Mouse (Mus musculus) layer of hippocampus, postnatal 36 days (tissue): ENCODE measurements around the gene Umod. TPM values are rescaled to one million over a fixed set of nuclear protein-coding genes. Genes with fewer than 3 reads are reported as not detected.

ENCODE experiments used
- DNase-seq, 2 experiments: peaks; one replicate each; pipeline ENCODE4 v3.0.0; 2022
- total RNA-seq, 2 experiments: library from RNA; stranded (reverse); gene quantifications; 2 replicates each; pipeline ENCODE4 v1.2.3; 2021

The Umod gene
- total RNA-seq, 2 experiments from 2014 or later, result not detected

DNA sequence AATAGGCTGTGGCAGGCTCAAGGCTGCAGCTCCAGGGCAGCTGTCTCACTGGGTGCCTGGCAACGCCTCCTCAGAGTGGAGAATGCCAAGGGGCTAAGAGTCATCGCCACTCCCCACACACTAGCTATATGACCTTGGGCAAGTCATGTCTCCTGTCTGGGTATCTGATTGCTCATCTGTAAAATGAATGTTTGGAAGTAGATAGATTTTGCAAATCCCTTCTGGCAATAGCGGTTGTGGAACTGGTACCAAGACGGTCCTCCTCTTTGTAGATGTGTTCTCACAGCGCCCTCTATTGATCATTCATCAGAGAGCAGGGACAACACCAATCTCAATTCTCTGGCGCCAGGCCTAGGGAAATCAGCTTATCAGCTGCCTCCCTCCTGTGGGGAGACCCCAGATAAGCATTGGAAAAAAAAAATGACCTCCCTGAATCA is 51.9 kb downstream of the Umod start:
- DNase-seq, result peak; percentile 52 to 67

DNA sequence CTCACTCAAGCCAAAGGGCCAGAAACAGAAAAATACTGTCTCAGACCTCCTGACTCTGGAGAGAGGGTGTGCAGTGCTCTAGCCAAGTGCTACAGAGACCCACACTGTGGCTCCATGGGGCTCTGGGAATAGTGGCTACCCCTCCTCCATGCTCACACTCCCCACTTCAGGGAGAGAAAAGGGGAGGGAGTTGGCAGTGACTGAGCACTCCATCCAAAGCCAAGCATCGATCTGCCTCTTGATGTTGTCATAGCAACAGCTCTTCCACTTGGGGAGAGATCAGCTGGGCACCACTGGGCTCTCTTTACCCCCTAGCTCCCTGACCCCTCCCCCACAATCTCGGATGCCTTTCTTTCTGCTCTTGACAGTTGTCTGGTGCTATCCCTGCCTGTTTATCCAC is 58.4 kb downstream of the Umod start:
- peak; percentile 10 to 20 for DNase-seq

DNA sequence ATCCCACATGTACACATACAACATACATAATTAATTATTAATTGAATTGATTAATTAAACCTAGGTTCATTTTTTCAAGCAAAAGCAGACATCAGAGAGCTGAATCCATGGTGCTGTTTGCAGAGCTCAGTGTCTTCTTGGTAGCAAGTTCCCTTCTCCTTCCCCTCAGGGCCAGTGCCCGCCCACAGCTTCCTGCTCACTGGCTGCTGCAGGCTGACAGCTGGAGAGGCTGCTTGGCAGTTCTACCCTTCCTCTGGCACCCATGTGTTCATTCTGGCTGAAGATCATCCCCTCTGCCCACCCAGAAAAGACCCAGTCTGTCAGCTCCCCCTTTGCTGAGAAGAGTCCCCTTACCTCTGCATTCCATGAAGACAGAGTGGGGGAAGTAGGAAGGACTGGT is 60.6 kb downstream of the Umod start:
- DNase-seq, result no peak

Other genes with a start within 250 kb of the Umod start
- gene Gp2, start 20.0 kb downstream of the Umod start, total RNA-seq, result not detected
- under 1 TPM; 0.22 to 0.25 TPM for gene Acsm5, start 40.2 kb upstream of the Umod start, total RNA-seq
- gene Pdilt, start 44.2 kb upstream of the Umod start, total RNA-seq, result not detected
- gene Acsm2, start 75.1 kb upstream of the Umod start, total RNA-seq, result not detected
- not detected for gene Acsm1, start 127.7 kb upstream of the Umod start, total RNA-seq
- not detected for gene Acsm4, start 210.7 kb upstream of the Umod start, total RNA-seq
- gene Thumpd1, start 241.5 kb upstream of the Umod start, total RNA-seq, result 10 to 100 TPM; 45.4 to 48.2 TPM